Mouse (Mus musculus) liver, embryonic 15.5 days (tissue): ENCODE data around the gene Mum1. TPM values are rescaled to one million over a fixed set of nuclear protein-coding genes. Genes with fewer than 3 reads are reported as not detected.

Source experiments
- ATAC-seq: fragments of 200-750 bp; cut with Nextera tagmentation; 2 replicates; pipeline ENCODE4 v1.8.0; 2017; ENCODE audit warnings: moderate number of reproducible peaks, mild to moderate bottlenecking, moderate library complexity; ENCODE audit not compliant: insufficient read depth
- H3K27ac ChIP-seq: fragments of 300-500 bp; sonication (generic); replicated peaks from 2 replicates; pipeline ENCODE4 v1.5.1; 2015; ENCODE audit warnings: mild to moderate bottlenecking, inconsistent platforms
- H3K27me3 ChIP-seq: fragments of 300-500 bp; sonication (generic); 2 replicates; pipeline ENCODE4 v1.6.1; 2015; ENCODE audit warnings: mild to moderate bottlenecking, inconsistent platforms
- H3K36me3 ChIP-seq: fragments of 300-500 bp; sonication (generic); replicated peaks from 2 replicates; pipeline ENCODE4 v1.6.1; 2015; ENCODE audit warnings: moderate library complexity, mild to moderate bottlenecking, inconsistent platforms
- H3K4me1 ChIP-seq: fragments of 300-500 bp; sonication (generic); replicated peaks from 2 replicates; pipeline ENCODE4 v1.6.1; 2015; ENCODE audit warnings: inconsistent platforms
- H3K4me2 ChIP-seq: fragments of 300-500 bp; sonication (generic); 2 replicates; pipeline ENCODE4 v1.6.1; 2015; ENCODE audit warnings: moderate library complexity, mild to moderate bottlenecking, inconsistent platforms
- H3K4me3 ChIP-seq: fragments of 300-500 bp; sonication (generic); replicated peaks from 2 replicates; pipeline ENCODE4 v1.5.1; 2015; ENCODE audit warnings: mild to moderate bottlenecking, inconsistent platforms
- H3K9ac ChIP-seq: fragments of 300-500 bp; sonication (generic); 2 replicates; pipeline ENCODE4 v1.6.1; 2015; ENCODE audit warnings: moderate library complexity, mild to moderate bottlenecking, inconsistent platforms
- H3K9me3 ChIP-seq: fragments of 300-500 bp; sonication (generic); replicated peaks from 2 replicates; pipeline ENCODE4 v1.6.1; 2016; ENCODE audit warnings: inconsistent platforms
- WGBS: fragments of 180-500 bp; shearing (Covaris S2); methylation state at CpG from one replicate; pipeline ENCODE4 v1.1.7; 2015; ENCODE audit warnings: mixed read lengths; ENCODE audit not compliant: insufficient replicate concordance; 5-methylcytosine and 5-hydroxymethylcytosine counted together
- polyA plus RNA-seq: library from polyadenylated mRNA; unstranded; fragments of >200 nt; fragmentation: Nextera tagmentation; extraction: Ambion mirVana; gene quantifications from 2 replicates; pipeline ENCODE4 v1.2.1, GENCODE M21; 2015

The Mum1 gene
- polyA plus RNA-seq, 1 experiment from 2014 or later, result 16.6 TPM

GRCm38 (mm10) chr10:80260642-80261584 lies 34.7 kb downstream of the Mum1 start, which contains the start of the genes Gamt and Dazap1:
Gene Gamt (minus strand): TSS chr10:80261012.
Gene Dazap1 (plus strand): TSS chr10:80261486.
- H3K27ac ChIP-seq, result peak within 1 kb of the TSS; percentile 91
- WGBS, result under 1% methylated on average over 49 of the region's 49 CpGs
- peaks cover 71% of the 10 kb centered on the region for H3K4me1 ChIP-seq
- H3K27me3 ChIP-seq, result no peaks in the 10 kb centered on the region
- peak within 1 kb of the TSS; percentile 65 for H3K9ac ChIP-seq
- no peaks in the 10 kb centered on the region for H3K9me3 ChIP-seq
- peak within 1 kb of the TSS; percentile 89 for H3K4me2 ChIP-seq
- peak; percentile 73 for ATAC-seq
- peak within 1 kb of the TSS; percentile 58 for H3K4me3 ChIP-seq
- H3K36me3 ChIP-seq, result peaks cover 31% of the 10 kb centered on the region

- WGBS, result under 1% methylated on average over 14 of the region's 14 CpGs
- peak overlapping the region; percentile 44 for H3K9ac ChIP-seq
- H3K27ac ChIP-seq, result peak overlapping the region; percentile 91
- H3K27me3 ChIP-seq, result no peaks in the 10 kb centered on the region
- peak overlapping the region; percentile 58 for H3K4me3 ChIP-seq
- peak; percentile 61 for ATAC-seq
- peak overlapping the region; percentile 89 for H3K4me2 ChIP-seq
- peaks cover 78% of the 10 kb centered on the region for H3K4me1 ChIP-seq
- no peaks in the 10 kb centered on the region for H3K9me3 ChIP-seq
- peaks cover 24% of the 10 kb centered on the region for H3K36me3 ChIP-seq
These were observed 35.3 kb downstream of the Mum1 start for GRCm38 (mm10) chr10:80261585-80261968.

DNA sequence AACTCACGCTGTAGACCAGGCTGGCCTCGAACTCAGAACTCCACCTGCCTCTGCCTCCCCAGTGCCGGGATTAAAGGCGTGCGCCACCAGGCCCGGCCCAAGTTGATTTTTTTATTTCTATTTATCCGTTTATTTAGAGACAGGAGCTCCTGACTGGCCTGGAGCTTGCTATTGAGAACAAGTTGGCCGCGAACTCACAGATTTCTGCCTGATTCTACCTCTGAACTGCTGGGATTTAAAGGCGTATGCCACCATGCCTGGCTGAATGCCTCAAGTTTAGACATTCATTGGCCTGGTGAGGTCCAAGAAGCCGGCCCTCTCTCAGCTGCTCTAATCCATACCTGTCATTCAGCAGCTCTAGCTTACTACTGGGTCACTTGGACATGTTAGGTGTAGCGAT lies 35.9 kb downstream of the Mum1 start:
- Histone ChIP-seq H3K27me3 (no peaks in the 10 kb centered on the region), H3K9ac (0 out of 2 replicates have a peak overlapping the region, but pooled peaks have one; percentile 8)

DNA sequence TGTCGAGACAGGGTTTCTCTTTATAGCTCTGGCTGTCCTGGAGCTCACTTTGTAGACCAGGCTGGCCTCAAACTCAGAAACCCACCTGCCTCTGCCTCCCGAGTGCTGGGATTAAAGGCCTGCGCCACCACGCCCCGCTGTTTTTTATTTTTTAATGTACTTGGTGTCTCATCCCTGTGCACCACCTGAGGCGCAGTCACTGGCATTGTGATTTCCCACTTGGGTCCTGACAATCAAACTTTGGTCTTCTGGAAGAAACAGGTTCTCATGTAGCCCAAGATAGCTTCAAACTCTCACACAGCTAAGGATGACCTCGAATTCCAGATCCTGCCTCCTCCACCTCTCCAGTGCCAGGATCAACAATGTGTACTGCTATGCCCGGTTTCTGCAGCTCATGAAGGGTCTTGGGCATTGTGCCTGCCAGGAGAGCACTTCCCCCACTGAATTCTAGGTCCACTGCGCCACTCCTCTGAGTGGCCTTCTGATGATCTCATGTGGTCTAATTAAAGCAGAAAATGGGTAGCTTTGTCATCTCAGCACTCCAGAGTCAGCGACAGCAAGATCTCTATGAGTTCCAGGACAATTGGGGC lies 36.6 kb downstream of the Mum1 start:
- H3K27ac ChIP-seq, result 0 out of 2 replicates have a peak overlapping the region, but pooled peaks have one; percentile 91
- no peak overlapping the region for H3K4me3 ChIP-seq
- H3K9ac ChIP-seq, result no peak overlapping the region
- no peaks in the 10 kb centered on the region for H3K27me3 ChIP-seq
- H3K4me2 ChIP-seq, result no peak overlapping the region
- WGBS, result 80% methylated on average over 10 of the region's 10 CpGs
- peaks cover 24% of the 10 kb centered on the region for H3K36me3 ChIP-seq
- H3K4me1 ChIP-seq, result peaks cover 87% of the 10 kb centered on the region
- ATAC-seq, result no peak
- H3K9me3 ChIP-seq, result no peaks in the 10 kb centered on the region

More for the DNA sequence above, 35.9 kb downstream of the Mum1 start:
- Histone ChIP-seq H3K4me3 (peak overlapping the region; percentile 58), H3K4me1 (peaks cover 84% of the 10 kb centered on the region), H3K27ac (peak overlapping the region; percentile 91), H3K9me3 (no peaks in the 10 kb centered on the region), H3K36me3 (peaks cover 22% of the 10 kb centered on the region), H3K4me2 (peak overlapping the region; percentile 89)
- WGBS, result 50% methylated on average over 12 of the region's 12 CpGs
- no peak for ATAC-seq

DNA sequence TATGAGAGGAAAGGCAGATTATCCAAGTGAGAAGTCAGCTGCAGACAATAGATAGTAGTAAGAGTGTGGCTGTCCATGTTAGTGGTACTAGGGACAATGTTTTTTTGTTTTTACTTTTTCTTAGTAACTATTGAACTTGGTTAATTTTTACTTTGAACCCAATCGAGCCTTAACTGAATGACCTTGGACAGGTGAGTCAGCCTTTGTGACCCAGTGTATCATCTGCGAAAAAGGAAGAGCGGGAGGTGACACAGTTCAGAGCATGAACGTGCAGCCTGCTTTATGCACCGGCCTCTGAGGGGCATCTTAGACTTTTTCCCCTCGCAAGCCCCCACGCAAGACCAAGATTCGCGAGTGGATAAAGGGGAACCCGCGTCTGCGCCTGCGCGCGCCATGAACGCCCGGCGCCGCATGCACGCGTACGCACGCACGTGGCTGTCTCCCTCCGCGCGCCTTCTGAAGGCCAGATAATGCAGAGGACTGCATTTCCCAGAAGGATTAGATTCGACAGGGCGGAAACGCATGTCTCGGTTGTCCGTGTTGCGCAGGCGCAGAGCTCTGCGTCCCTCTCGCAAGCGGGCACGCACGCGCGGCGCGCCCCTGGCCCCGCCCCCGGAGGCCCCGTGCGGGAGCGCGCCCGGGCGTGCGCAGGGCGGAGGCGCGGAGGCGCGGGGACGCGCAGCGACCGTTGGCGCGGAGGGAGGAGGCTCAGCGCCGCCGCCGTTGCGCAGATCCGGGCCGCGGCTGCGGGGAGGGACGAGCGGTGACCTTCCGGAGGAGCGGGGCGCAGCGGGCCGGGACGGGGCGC lies 38.3 kb downstream of the Mum1 start:
- no peaks in the 10 kb centered on the region for H3K27me3 ChIP-seq
- peak overlapping the region; percentile 91 for H3K4me2 ChIP-seq
- peaks cover 87% of the 10 kb centered on the region for H3K4me1 ChIP-seq
- H3K9me3 ChIP-seq, result no peaks in the 10 kb centered on the region
- under 1% methylated on average over 81 of the region's 81 CpGs for WGBS
- H3K4me3 ChIP-seq, result peak overlapping the region; percentile 100
- ATAC-seq, result peak; percentile 66
- H3K9ac ChIP-seq, result peak overlapping the region; percentile 100
- H3K36me3 ChIP-seq, result peaks cover 25% of the 10 kb centered on the region
- H3K27ac ChIP-seq, result peak overlapping the region; percentile 92

DNA sequence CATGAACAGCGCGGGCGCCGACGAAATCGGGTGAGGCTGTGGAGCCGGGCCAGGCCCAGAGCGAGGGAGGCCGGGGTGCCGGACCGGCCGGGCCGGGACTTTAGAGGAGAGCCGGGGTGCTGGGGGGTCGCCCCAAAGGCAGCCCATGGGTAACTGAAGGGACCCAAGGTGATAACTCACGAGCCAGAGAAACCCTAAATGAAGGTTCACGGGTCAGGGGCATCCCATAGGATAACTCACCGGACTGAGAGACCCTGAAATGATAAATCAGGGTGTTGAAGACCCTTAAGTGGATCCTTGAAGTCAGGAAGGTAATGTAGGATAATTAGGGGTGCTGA lies 38.9 kb downstream of the Mum1 start:
- H3K36me3 ChIP-seq, result peaks cover 25% of the 10 kb centered on the region
- peak overlapping the region; percentile 92 for H3K27ac ChIP-seq
- no peak for ATAC-seq
- peak overlapping the region; percentile 91 for H3K4me2 ChIP-seq
- 1% methylated on average over 18 of the region's 18 CpGs for WGBS
- H3K4me3 ChIP-seq, result peak overlapping the region; percentile 100
- peaks cover 87% of the 10 kb centered on the region for H3K4me1 ChIP-seq
- H3K9ac ChIP-seq, result peak overlapping the region; percentile 100
- no peaks in the 10 kb centered on the region for H3K27me3 ChIP-seq
- no peaks in the 10 kb centered on the region for H3K9me3 ChIP-seq

DNA sequence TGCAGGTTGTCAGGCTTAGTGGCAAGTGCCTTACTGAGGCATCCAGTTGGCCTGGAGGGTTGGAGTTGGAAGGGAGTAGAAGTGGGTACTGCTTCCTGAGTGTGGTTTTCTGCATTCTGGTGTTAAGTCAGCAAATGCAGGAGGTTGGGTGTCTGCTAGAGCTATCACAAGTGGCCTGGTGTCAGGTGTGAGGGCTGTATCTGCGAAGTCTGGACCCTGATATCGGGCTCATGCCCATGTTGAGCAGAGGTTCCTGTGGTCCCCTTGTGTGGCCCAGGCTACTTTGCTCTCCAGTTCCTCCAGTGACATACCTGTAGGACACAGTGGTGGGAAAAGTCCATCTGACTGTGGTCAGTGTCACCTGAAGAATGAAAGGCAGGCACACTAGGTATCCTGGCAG lies 43.9 kb downstream of the Mum1 start:
- H3K36me3 ChIP-seq, result peaks cover 62% of the 10 kb centered on the region
- peak; percentile 38 for ATAC-seq
- peak overlapping the region; percentile 50 for H3K9ac ChIP-seq
- WGBS, result 29% methylated on average over 2 of the region's 2 CpGs
- H3K4me3 ChIP-seq, result peak overlapping the region; percentile 38
- no peaks in the 10 kb centered on the region for H3K27me3 ChIP-seq
- H3K27ac ChIP-seq, result peak overlapping the region; percentile 92
- peaks cover 89% of the 10 kb centered on the region for H3K4me1 ChIP-seq
- no peaks in the 10 kb centered on the region for H3K9me3 ChIP-seq
- H3K4me2 ChIP-seq, result peak overlapping the region; percentile 91

DNA sequence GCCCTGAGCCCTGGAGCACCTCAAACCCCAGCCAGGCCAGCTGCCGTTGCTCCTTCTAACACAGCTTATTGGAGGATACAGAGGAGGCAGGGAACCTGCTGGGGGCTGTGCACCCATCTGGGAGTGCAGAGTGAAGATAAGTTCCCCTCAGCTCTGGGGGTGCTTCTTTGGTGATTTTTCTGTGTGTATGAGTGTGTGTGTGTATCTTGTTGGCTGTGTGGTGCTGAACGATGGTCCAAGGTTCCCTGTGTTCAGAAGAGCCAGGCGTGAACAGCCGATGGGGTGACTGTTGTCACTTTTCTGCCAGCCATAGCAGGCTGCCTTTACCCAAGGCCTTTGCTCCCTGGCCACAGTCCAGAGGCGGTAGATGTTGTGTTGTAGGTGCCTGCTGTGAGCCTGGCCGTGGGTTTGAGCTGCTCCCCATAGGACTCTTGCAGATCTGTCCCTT lies 44.5 kb downstream of the Mum1 start:
- ATAC-seq, result peak; percentile 69

DNA sequence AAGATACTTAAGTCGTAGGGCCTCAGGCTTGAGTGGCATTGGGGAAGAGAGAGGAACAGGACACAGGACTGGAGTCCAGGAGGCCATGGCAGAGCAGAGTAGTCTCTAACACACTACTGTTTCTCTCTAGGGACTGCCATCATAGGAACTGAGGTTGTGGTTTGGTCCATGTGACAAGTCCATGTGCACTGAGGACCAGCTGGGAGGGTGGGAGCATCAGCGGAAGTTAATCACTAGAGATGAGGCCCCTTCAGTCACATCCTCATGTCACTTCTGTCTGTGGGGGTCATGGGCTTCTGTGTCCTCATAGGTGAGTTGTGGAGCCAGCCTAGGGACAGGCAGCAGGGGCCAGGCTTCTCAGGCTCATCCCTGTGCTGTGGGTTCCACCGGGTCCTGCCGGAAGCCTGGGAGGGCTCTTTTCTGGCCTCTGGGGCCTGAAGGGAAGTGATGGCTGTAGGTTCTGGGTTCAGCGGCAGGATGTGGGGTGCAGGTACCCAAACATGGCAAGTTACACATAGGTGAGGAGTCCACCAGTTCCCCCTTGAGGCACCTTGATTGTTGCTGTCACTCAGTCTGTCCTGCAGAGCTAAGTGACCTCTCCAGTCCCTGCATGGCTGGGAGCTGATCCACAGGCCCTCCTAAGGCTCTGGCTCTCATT lies 45.1 kb downstream of the Mum1 start:
- 49% methylated on average over 5 of the region's 5 CpGs for WGBS
- Histone ChIP-seq H3K4me3 (peak overlapping the region; percentile 38), H3K9ac (peak overlapping the region; percentile 50), H3K9me3 (no peaks in the 10 kb centered on the region), H3K36me3 (peaks cover 74% of the 10 kb centered on the region), H3K4me2 (peak overlapping the region; percentile 91), H3K27ac (peak overlapping the region; percentile 92), H3K27me3 (no peaks in the 10 kb centered on the region), H3K4me1 (peaks cover 85% of the 10 kb centered on the region)
- no peak; the same call in 1 of the 2 replicates for ATAC-seq

More for the DNA sequence above, 44.5 kb downstream of the Mum1 start:
- H3K27me3 ChIP-seq, result no peaks in the 10 kb centered on the region
- H3K9me3 ChIP-seq, result no peaks in the 10 kb centered on the region
- peak overlapping the region; percentile 50 for H3K9ac ChIP-seq
- peaks cover 87% of the 10 kb centered on the region for H3K4me1 ChIP-seq
- peak overlapping the region; percentile 91 for H3K4me2 ChIP-seq
- H3K4me3 ChIP-seq, result peak overlapping the region; percentile 38
- H3K36me3 ChIP-seq, result peaks cover 68% of the 10 kb centered on the region
- H3K27ac ChIP-seq, result peak overlapping the region; percentile 92
- 17% methylated on average over 6 of the region's 6 CpGs for WGBS

DNA sequence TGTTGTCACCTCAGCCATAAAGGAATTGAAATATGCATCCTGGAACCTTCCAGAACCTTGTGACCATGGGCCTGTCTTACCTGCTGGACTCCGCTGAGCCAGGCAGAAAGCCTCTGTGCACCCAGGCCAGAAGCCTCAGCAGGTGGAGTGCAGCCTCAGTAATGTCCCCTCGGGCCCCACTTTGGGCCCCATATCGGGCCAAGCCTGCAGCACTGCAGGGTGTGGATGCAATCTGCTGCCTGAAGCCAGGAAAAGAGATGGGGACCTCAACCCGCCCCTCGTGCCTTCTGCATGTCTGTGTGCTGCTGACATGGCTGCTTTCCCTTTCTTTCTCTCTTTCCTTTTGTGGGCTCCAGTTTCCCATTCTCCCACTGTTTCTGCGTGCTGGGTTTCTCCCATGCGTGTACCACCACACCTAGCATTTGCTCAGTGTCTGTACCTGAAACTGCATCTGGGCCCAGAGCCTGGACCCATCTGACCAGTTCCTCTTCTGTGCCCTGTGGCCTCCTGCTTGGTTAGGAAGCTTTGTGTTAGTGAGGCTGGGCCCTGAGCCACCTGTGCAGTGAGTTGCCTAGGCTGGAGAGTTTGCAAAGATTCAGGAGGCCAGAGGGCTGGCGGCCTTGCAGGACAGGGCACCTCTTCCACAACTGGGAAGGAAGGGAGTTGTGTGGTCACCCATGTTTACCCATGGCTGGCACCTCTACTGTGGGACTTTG lies 45.8 kb downstream of the Mum1 start:
- H3K4me3 ChIP-seq, result peak overlapping the region; percentile 38
- H3K36me3 ChIP-seq, result peaks cover 78% of the 10 kb centered on the region
- peak; percentile 56 for ATAC-seq
- peak overlapping the region; percentile 91 for H3K4me2 ChIP-seq
- no peaks in the 10 kb centered on the region for H3K9me3 ChIP-seq
- WGBS, result 56% methylated on average over 8 of the region's 8 CpGs
- no peaks in the 10 kb centered on the region for H3K27me3 ChIP-seq
- H3K4me1 ChIP-seq, result peaks cover 78% of the 10 kb centered on the region
- H3K27ac ChIP-seq, result peak overlapping the region; percentile 92
- peak overlapping the region; percentile 50; the same call in 1 of the 2 replicates for H3K9ac ChIP-seq
